Mouse (Mus musculus) embryo, embryonic 10 days (tissue): ENCODE results near the gene Ptprn2.

Experiments used
- DNase-seq: peaks from one replicate; pipeline ENCODE4 v3.0.0-alpha.2; 2015; ENCODE audit warnings: low spot score

The Ptprn2 gene

GRCm38 (mm10) chr12:117229442-117229841 is 743.9 kb downstream of the Ptprn2 start:
- DNase-seq = no peak

GRCm38 (mm10) chr12:117230282-117230681 is 744.8 kb downstream of the Ptprn2 start:
- DNase-seq = no peak

GRCm38 (mm10) chr12:117231850-117232249 is 746.3 kb downstream of the Ptprn2 start:
- DNase-seq = no peak

GRCm38 (mm10) chr12:117235114-117235513 is 749.6 kb downstream of the Ptprn2 start:
- no peak for DNase-seq

- DNase-seq = no peak
Observed at GRCm38 (mm10) chr12:117236020-117236734, 750.7 kb downstream of the Ptprn2 start.

- DNase-seq = no peak
Observed at GRCm38 (mm10) chr12:117236981-117237380, 751.5 kb downstream of the Ptprn2 start.

- DNase-seq = no peak
Observed at GRCm38 (mm10) chr12:117239927-117240715, 754.6 kb downstream of the Ptprn2 start.

- DNase-seq = no peak
Observed at GRCm38 (mm10) chr12:117242181-117242580, 756.7 kb downstream of the Ptprn2 start.

- DNase-seq = no peak
Observed at GRCm38 (mm10) chr12:117245885-117246478, 760.5 kb downstream of the Ptprn2 start.

- no peak for DNase-seq
Observed at GRCm38 (mm10) chr12:117250465-117250864, 764.9 kb downstream of the Ptprn2 start.

GRCm38 (mm10) chr12:117251663-117252425 is 766.3 kb downstream of the Ptprn2 start:
- no peak for DNase-seq

- no peak for DNase-seq
Observed at GRCm38 (mm10) chr12:117252426-117252779, 766.9 kb downstream of the Ptprn2 start.

- DNase-seq = no peak
Observed at GRCm38 (mm10) chr12:117254356-117254755, 768.8 kb downstream of the Ptprn2 start.

GRCm38 (mm10) chr12:117255325-117255724 is 769.8 kb downstream of the Ptprn2 start:
- peak; percentile 47 for DNase-seq

- no peak for DNase-seq
Observed at GRCm38 (mm10) chr12:117255776-117256342, 770.3 kb downstream of the Ptprn2 start.

- DNase-seq = no peak
Observed at GRCm38 (mm10) chr12:117256849-117257204, 771.3 kb downstream of the Ptprn2 start.

GRCm38 (mm10) chr12:117257205-117257920 is 771.8 kb downstream of the Ptprn2 start:
- peak; percentile 83 for DNase-seq

GRCm38 (mm10) chr12:117257921-117258497 is 772.5 kb downstream of the Ptprn2 start:
- DNase-seq = no peak

- DNase-seq = no peak
Observed at GRCm38 (mm10) chr12:117260391-117261164, 775.1 kb downstream of the Ptprn2 start.

- no peak for DNase-seq
Observed at GRCm38 (mm10) chr12:117261165-117261440, 775.6 kb downstream of the Ptprn2 start.
